In genomic region chr5:33995843-33996693, GRCm38 (mm10) we compare ENCODE assay signal across 8 mouse cellular contexts. TPM values are rescaled to one million over a fixed set of nuclear protein-coding genes. Genes with fewer than 3 reads are reported as not detected.
DNase-seq lines count a peak whose midpoint lies in the region; ATAC-seq and TF ChIP-seq lines count a peak whose summit lies in the region.

Nat8l (plus strand) TSS chr5:33995984.

- peak within 1 kb of the TSS; percentile 50 for H3K9ac ChIP-seq in limb, embryonic 12.5 days (replicated peaks)
- H3K9ac ChIP-seq in midbrain, embryonic 16.5 days (ENCODE audit: low read depth, low read length), result peak within 1 kb of the TSS; percentile 87
- 0 out of 2 replicates have a peak within 1 kb of the TSS, but pooled peaks have one; percentile 27 for H3K9ac ChIP-seq in stomach, postnatal 0 days (ENCODE audit: low read length)

- intact Hi-C loops in gastrocnemius, postnatal 36 days (cut with DNase I), result no loop called here

- peak within 1 kb of the TSS; percentile 67 for H3K4me3 ChIP-seq in limb, embryonic 12.5 days (replicated peaks)
- H3K4me3 ChIP-seq in midbrain, embryonic 16.5 days (ENCODE audit: low read depth, low read length), result peak within 1 kb of the TSS; percentile 97
- peak within 1 kb of the TSS; percentile 54 for H3K4me3 ChIP-seq in stomach, postnatal 0 days (ENCODE audit: low read depth, low read length)

- no peaks in the 10 kb centered on the region for H3K36me3 ChIP-seq in limb, embryonic 12.5 days
- H3K36me3 ChIP-seq in midbrain, embryonic 16.5 days (ENCODE audit: control insufficient read depth, insufficient read depth, low read length), result 0 out of 2 replicates have a peak, but pooled peaks cover 6% of the 10 kb centered on the region
- H3K36me3 ChIP-seq in stomach, postnatal 0 days (ENCODE audit: control insufficient read depth, insufficient read depth, low read length), result no peaks in the 10 kb centered on the region

- ATAC-seq in frontal cortex, adult (ENCODE audit: low TSS enrichment), result peak; percentile 58
- ATAC-seq in limb, embryonic 12.5 days (ENCODE audit: insufficient number of reproducible peaks, insufficient read depth, low FRiP score, low TSS enrichment, low read depth), result peak; percentile 77
- peak; percentile 94 for ATAC-seq in midbrain, embryonic 16.5 days
- peak; percentile 41 for ATAC-seq in stomach, postnatal 0 days (ENCODE audit: low FRiP score, low TSS enrichment)

- TF ChIP-seq CTCF in stomach, postnatal 0 days (IDR thresholded peaks at IDR 0.05; ENCODE audit: low read depth), result no peak

- H3K9me3 ChIP-seq in limb, embryonic 12.5 days, result no peaks in the 10 kb centered on the region
- no peaks in the 10 kb centered on the region for H3K9me3 ChIP-seq in midbrain, embryonic 16.5 days (replicated peaks; ENCODE audit: control insufficient read depth, low read length, poor library complexity, severe bottlenecking)
- H3K9me3 ChIP-seq in stomach, postnatal 0 days (ENCODE audit: control insufficient read depth, low read length), result no peaks in the 10 kb centered on the region

- peaks cover 71% of the 10 kb centered on the region for H3K27me3 ChIP-seq in limb, embryonic 12.5 days
- no peaks in the 10 kb centered on the region for H3K27me3 ChIP-seq in midbrain, embryonic 16.5 days (ENCODE audit: control insufficient read depth, insufficient read depth, low read depth, low read length)
- peaks cover 16% of the 10 kb centered on the region for H3K27me3 ChIP-seq in stomach, postnatal 0 days (ENCODE audit: control insufficient read depth, insufficient read depth, low read length)

- H3K27ac ChIP-seq in limb, embryonic 12.5 days, result no peak within 1 kb of the TSS
- H3K27ac ChIP-seq in midbrain, embryonic 16.5 days (ENCODE audit: low read length), result peak within 1 kb of the TSS; percentile 97
- no peak within 1 kb of the TSS for H3K27ac ChIP-seq in stomach, postnatal 0 days (replicated peaks)

- TF ChIP-seq EP300 in stomach, postnatal 0 days (optimal IDR thresholded peaks at IDR 0.05), result no peak

- peak within 1 kb of the TSS; percentile 98 for H3K4me2 ChIP-seq in limb, embryonic 12.5 days
- H3K4me2 ChIP-seq in midbrain, embryonic 16.5 days (ENCODE audit: low read length), result peak within 1 kb of the TSS; percentile 97
- H3K4me2 ChIP-seq in stomach, postnatal 0 days (replicated peaks; ENCODE audit: low read depth), result peak within 1 kb of the TSS; percentile 89

- peak in 1 of 2 experiments; percentile 50 for DNase-seq in adrenal gland, adult 18-20 months (ENCODE audit: low spot score in 2 of 2)
- peak; percentile 90 for DNase-seq in cerebellum, adult 8-10 months
- DNase-seq in induced T-regulatory cell, adult 2 months (ENCODE audit: low read depth), result peak; percentile 8
- peak; percentile 29 for DNase-seq in stomach, postnatal 0 days (ENCODE audit: low spot score)
- no peak for DNase-seq in gastrocnemius, postnatal 36 days

- under 1% methylated on average over 90 of the region's 90 CpGs for WGBS in limb, embryonic 12.5 days
- WGBS in midbrain, embryonic 16.5 days, result under 1% methylated on average over 75 of the region's 90 CpGs
- WGBS in stomach, postnatal 0 days, result under 1% methylated on average over 73 of the region's 90 CpGs

- peaks cover 18% of the 10 kb centered on the region for H3K4me1 ChIP-seq in limb, embryonic 12.5 days (replicated peaks)
- H3K4me1 ChIP-seq in midbrain, embryonic 16.5 days (ENCODE audit: control insufficient read depth, insufficient read depth, low read length), result peaks cover 36% of the 10 kb centered on the region
- no peaks in the 10 kb centered on the region; the same call in 1 of the 2 replicates for H3K4me1 ChIP-seq in stomach, postnatal 0 days (replicated peaks; ENCODE audit: control insufficient read depth, insufficient read depth)

RNA-seq across cellular contexts. Expression of gene Nat8l, which starts in this region (rescaled TPM):
- 10 to 100 TPM; 21.7 to 44.0 TPM for total RNA-seq in adrenal gland, adult 18-20 months (2021)
- polyA plus RNA-seq in limb, embryonic 12.5 days (2016; fragmentation: Nextera tagmentation; extraction: Ambion mirVana), result 0.13 and 0.20 TPM in 2 replicates
- 4.4 and 4.6 TPM in 2 replicates for polyA plus RNA-seq in midbrain, embryonic 16.5 days (2015; fragmentation: Nextera tagmentation; extraction: Ambion mirVana)
- polyA plus RNA-seq in stomach, postnatal 0 days (2015; fragmentation: Nextera tagmentation; extraction: Ambion mirVana), result 0.13 and 0.15 TPM in 2 replicates
- total RNA-seq in gastrocnemius, postnatal 36 days (2021), result under 1 TPM; 0.05 to 0.20 TPM

Comparison
In these comparisons a context has a peak if more than half of its experiments do, and no peak if none do; other contexts are left out.
1. RNA of gene Nat8l (total RNA-seq): 21.7 to 44.0 TPM in adrenal gland, adult 18-20 months; 0.05 to 0.20 TPM in gastrocnemius, postnatal 36 days; every median in the first group is over 10 times any median in the second.
2. Peak in ATAC-seq, H3K4me3 ChIP-seq, H3K9ac ChIP-seq and H3K4me2 ChIP-seq in limb, embryonic 12.5 days; RNA of the gene not detected or under 1 TPM.
3. Peak in DNase-seq, ATAC-seq, H3K4me3 ChIP-seq, H3K9ac ChIP-seq and H3K4me2 ChIP-seq in stomach, postnatal 0 days; RNA of the gene not detected or under 1 TPM.
4. DNase-seq: peak in cerebellum, adult 8-10 months (single experiment) and induced T-regulatory cell, adult 2 months (single experiment); none in gastrocnemius, postnatal 36 days (0 of 2).
5. ATAC-seq: peak in every context shown above with its lines; median percentile 94 in midbrain, embryonic 16.5 days; 77 in limb, embryonic 12.5 days; 58 in frontal cortex, adult; 41 in stomach, postnatal 0 days.
6. H3K9ac ChIP-seq: peak in every context shown above with its lines; median percentile 87 in midbrain, embryonic 16.5 days; 50 in limb, embryonic 12.5 days; 27 in stomach, postnatal 0 days.
7. Peak in every context shown above with its lines, with median percentiles within 50 percentile points of each other: H3K4me2 ChIP-seq and H3K4me3 ChIP-seq.